In the genomic region with DNA sequence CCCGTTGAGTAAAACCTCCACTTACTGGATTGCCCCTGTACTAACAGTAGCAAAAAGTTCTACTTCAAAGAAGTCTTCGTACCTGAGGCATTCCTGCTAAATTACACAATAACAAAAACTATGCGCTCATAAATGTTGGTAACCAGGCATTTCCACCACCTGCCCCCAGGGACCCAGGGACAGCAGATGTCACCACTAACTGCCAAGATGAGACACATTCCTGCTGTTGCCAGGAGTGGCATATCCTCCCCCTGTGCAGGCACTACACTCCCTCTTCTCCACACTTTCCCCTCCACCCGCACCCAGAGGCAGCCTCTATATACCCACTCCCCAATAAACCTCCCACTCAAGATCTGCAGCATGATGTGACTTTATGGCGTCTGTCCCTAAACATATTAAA, we compare ENCODE assay signal across 19 mouse cellular contexts. TPM values are rescaled to one million over a fixed set of nuclear protein-coding genes. Genes with fewer than 3 reads are reported as not detected.
DNase-seq lines count a peak whose midpoint lies in the region; ATAC-seq and TF ChIP-seq lines count a peak whose summit lies in the region.
"Had no signal": no experiment of that assay in that cellular context is flagged by ENCODE, and none has a peak within 500 bp of the region (broad histone marks: within the 10 kb centered on the region; RNA-seq: fewer than 3 reads in every experiment).

No protein-coding gene starts in this region.

- H3K27ac ChIP-seq in midbrain, postnatal 0 days (ENCODE audit: low read depth, low read length), result no peak overlapping the region
- no peak overlapping the region for H3K27ac ChIP-seq in midbrain, embryonic 13.5 days
- H3K27ac ChIP-seq: embryonic facial prominence, embryonic 12.5 days; forebrain, embryonic 10.5 days; heart, adult 2 months; kidney, postnatal 0 days; liver, embryonic 15.5 days had no signal

- no peak overlapping the region for H3K9ac ChIP-seq in midbrain, postnatal 0 days (replicated peaks; ENCODE audit: low read length, poor library complexity, severe bottlenecking)
- no peak overlapping the region for H3K9ac ChIP-seq in midbrain, embryonic 13.5 days (replicated peaks)
- H3K9ac ChIP-seq: embryonic facial prominence, embryonic 12.5 days; liver, embryonic 15.5 days had no signal

- H3K36me3 ChIP-seq in midbrain, postnatal 0 days (ENCODE audit: insufficient read depth, low read length), result no peaks in the 10 kb centered on the region; the same call in 1 of the 2 replicates
- H3K36me3 ChIP-seq in midbrain, embryonic 13.5 days, result 0 out of 2 replicates have a peak, but pooled peaks cover 11% of the 10 kb centered on the region
- peaks cover 15% of the 10 kb centered on the region for H3K36me3 ChIP-seq in myocyte (ENCODE audit: control insufficient read depth, insufficient read depth)
- H3K36me3 ChIP-seq: liver, embryonic 15.5 days had no signal

- TF ChIP-seq POLR2A in myocyte (IDR thresholded peaks at IDR 0.05; ENCODE audit: insufficient read length, low read depth), result no peak

- no peaks in the 10 kb centered on the region for H3K9me3 ChIP-seq in midbrain, postnatal 0 days (ENCODE audit: low read length)
- no peaks in the 10 kb centered on the region for H3K9me3 ChIP-seq in midbrain, embryonic 13.5 days
- H3K9me3 ChIP-seq: embryonic facial prominence, embryonic 12.5 days; forebrain, embryonic 10.5 days; G1E; liver, embryonic 15.5 days; megakaryocyte, embryonic 14.5 days had no signal

- no peak for ATAC-seq in midbrain, postnatal 0 days (ENCODE audit: low FRiP score)
- no peak for ATAC-seq in midbrain, embryonic 13.5 days

- WGBS in midbrain, postnatal 0 days, result 69% methylated on average over 5 of the region's 5 CpGs
- WGBS in midbrain, embryonic 13.5 days, result 79% methylated on average over 5 of the region's 5 CpGs

- intact Hi-C loops in gastrocnemius, postnatal 14 days (cut with DNase I; ENCODE audit: low total_unique reads), result no loop called here

- H3K79me2 ChIP-seq in myocyte (ENCODE audit: control insufficient read depth, insufficient read depth), result peaks cover 28% of the 10 kb centered on the region

- no peak for TF ChIP-seq CTCF in midbrain, postnatal 0 days (IDR thresholded peaks at IDR 0.05)

- no peaks in the 10 kb centered on the region for H3K4me1 ChIP-seq in midbrain, postnatal 0 days (ENCODE audit: insufficient read depth, low read length)
- peaks cover 5% of the 10 kb centered on the region for H3K4me1 ChIP-seq in midbrain, embryonic 13.5 days (replicated peaks)
- H3K4me1 ChIP-seq: liver, embryonic 15.5 days had no signal

- no peak overlapping the region for H3K4me2 ChIP-seq in midbrain, postnatal 0 days (ENCODE audit: low read depth, low read length, poor library complexity, severe bottlenecking)
- no peak overlapping the region for H3K4me2 ChIP-seq in midbrain, embryonic 13.5 days (replicated peaks)
- no peak overlapping the region for H3K4me2 ChIP-seq in myocyte (ENCODE audit: low read depth)
- H3K4me2 ChIP-seq: embryonic facial prominence, embryonic 12.5 days; liver, embryonic 15.5 days had no signal

- H3K4me3 ChIP-seq in midbrain, postnatal 0 days (ENCODE audit: low read depth, low read length), result no peak overlapping the region
- no peak overlapping the region for H3K4me3 ChIP-seq in midbrain, embryonic 13.5 days (replicated peaks)
- no peak overlapping the region for H3K4me3 ChIP-seq in myocyte
- H3K4me3 ChIP-seq: embryonic facial prominence, embryonic 12.5 days; forebrain, embryonic 10.5 days; heart, adult 2 months; liver, embryonic 15.5 days; megakaryocyte, embryonic 14.5 days had no signal

- no peak overlapping the region for H3ac ChIP-seq in myocyte (ENCODE audit: control insufficient read depth, insufficient read length)

- H3K27me3 ChIP-seq in midbrain, postnatal 0 days (ENCODE audit: insufficient read depth, low read length), result no peaks in the 10 kb centered on the region
- H3K27me3 ChIP-seq in midbrain, embryonic 13.5 days, result no peaks in the 10 kb centered on the region
- no peaks in the 10 kb centered on the region for H3K27me3 ChIP-seq in myocyte (ENCODE audit: control insufficient read depth, insufficient read depth, insufficient read length)
- H3K27me3 ChIP-seq: embryonic facial prominence, embryonic 12.5 days; liver, embryonic 15.5 days had no signal

- DNase-seq in gastrocnemius, postnatal 14 days, result peak; percentile 11
- no peak for DNase-seq in gastrocnemius, postnatal 10 days
- DNase-seq in midbrain, postnatal 0 days (ENCODE audit: low spot score), result peak; percentile 66
- DNase-seq in forelimb bud, embryonic 11.5 days (ENCODE audit: low read depth, low spot score), result peak; percentile 34
- no peak for DNase-seq in ovary, postnatal 14 days (ENCODE audit: low spot score)
- DNase-seq in liver, result no peak
- DNase-seq: adrenal gland, adult 2 months; cerebellum, adult 9-11 months; heart, adult 2 months; lung, postnatal 10 days; right cerebral cortex, postnatal 4 days had no signal

TF ChIP-seq in myocyte, 11 proteins besides CTCF, POLR2A, EP300 and RAD21:
- TF ChIP-seq MYOD1 (IDR thresholded peaks at IDR 0.05; ENCODE audit: control insufficient read depth in 1 of 3, insufficient read length in 2 of 3, low read depth in 2 of 3) (peak in 2 of 3 experiments; percentile 44 to 81), POLR2AphosphoS2 (IDR thresholded peaks at IDR 0.05; ENCODE audit: insufficient read length, low read depth) (no peak), MYOG (IDR thresholded peaks at IDR 0.05; ENCODE audit: control insufficient read depth in 1 of 3, insufficient read depth in 1 of 3, insufficient read length in 2 of 3, low read depth in 2 of 3) (peak in 2 of 3 experiments; percentile 43 to 82)

RNA-seq across cellular contexts. Expression of gene Sept10, which starts 26.8 kb away (rescaled TPM):
- total RNA-seq in gastrocnemius, postnatal 14 days (2021), result 10 to 100 TPM; 16.6 to 17.0 TPM
- 10 to 100 TPM; 26.8 to 30.4 TPM for total RNA-seq in gastrocnemius, postnatal 10 days (2021)
- 7.3 and 12.7 TPM in 2 replicates for total RNA-seq in midbrain, postnatal 0 days (2014; rRNA removed)
- 8.4 and 9.5 TPM in 2 replicates for polyA plus RNA-seq in midbrain, postnatal 0 days (2015; fragmentation: Nextera tagmentation; extraction: Ambion mirVana)
- 17.5 and 18.1 TPM in 2 replicates for polyA plus RNA-seq in midbrain, embryonic 13.5 days (2015; fragmentation: Nextera tagmentation; extraction: Ambion mirVana)
- 16.9 TPM for polyA plus RNA-seq in myocyte (2012; fragmentation: generic; extraction: Trizol)

RNA-seq across cellular contexts. Expression of gene Sowahc, which starts 26.9 kb away (rescaled TPM):
- 1 to 10 TPM; 1.4 to 2.3 TPM for total RNA-seq in gastrocnemius, postnatal 14 days (2021)
- total RNA-seq in gastrocnemius, postnatal 10 days (2021), result 1 to 10 TPM; 2.6 to 2.9 TPM
- 32.3 and 34.4 TPM in 2 replicates for total RNA-seq in midbrain, postnatal 0 days (2014; rRNA removed)
- polyA plus RNA-seq in midbrain, postnatal 0 days (2015; fragmentation: Nextera tagmentation; extraction: Ambion mirVana), result 13.5 and 14.1 TPM in 2 replicates
- 14.7 and 16.1 TPM in 2 replicates for polyA plus RNA-seq in midbrain, embryonic 13.5 days (2015; fragmentation: Nextera tagmentation; extraction: Ambion mirVana)
- polyA plus RNA-seq in myocyte (2012; fragmentation: generic; extraction: Trizol), result 1.2 TPM

Comparison
In these comparisons a context has a peak if more than half of its experiments do, and no peak if none do; other contexts are left out.
1. DNase-seq: peak in gastrocnemius, postnatal 14 days (single experiment), midbrain, postnatal 0 days (single experiment) and forelimb bud, embryonic 11.5 days (single experiment); none in gastrocnemius, postnatal 10 days (single experiment), ovary, postnatal 14 days (single experiment) and liver (single experiment).